Comparison of ENCODE assay signal across 21 mouse cellular contexts in genomic region chr10:40910811-40911210, GRCm38 (mm10). TPM values are rescaled to one million over a fixed set of nuclear protein-coding genes. Genes with fewer than 3 reads are reported as not detected.
DNase-seq lines count a peak whose midpoint lies in the region; ATAC-seq and TF ChIP-seq lines count a peak whose summit lies in the region.
"Had no signal": no experiment of that assay in that cellular context is flagged by ENCODE, and none has a peak within 500 bp of the region (broad histone marks: within the 10 kb centered on the region; RNA-seq: fewer than 3 reads in every experiment).

No protein-coding gene starts in this region.

- 42% methylated on average over 2 of the region's 2 CpGs for WGBS in heart, embryonic 10.5 days
- 38% methylated on average over 2 of the region's 2 CpGs for WGBS in heart, embryonic 16.5 days

- no peak for ATAC-seq in heart, embryonic 16.5 days (replicated peaks; ENCODE audit: extremely low read depth, insufficient read depth, low FRiP score)
- ATAC-seq: CD4-positive, CD25-positive, alpha-beta regulatory T cell, adult 4 months; forebrain, embryonic 16.5 days had no signal

- peak overlapping the region; percentile 24 for H3K4me3 ChIP-seq in heart, embryonic 10.5 days
- no peak overlapping the region for H3K4me3 ChIP-seq in heart, embryonic 16.5 days (ENCODE audit: low read length)
- H3K4me3 ChIP-seq in E14TG2a.4 (replicated peaks; ENCODE audit: low read length) = peak overlapping the region; percentile 51
- H3K4me3 ChIP-seq: embryonic facial prominence, embryonic 15.5 days; hindbrain, embryonic 15.5 days had no signal

- no peak overlapping the region for H3K27ac ChIP-seq in heart, embryonic 10.5 days
- H3K27ac ChIP-seq in heart, embryonic 16.5 days (ENCODE audit: low read length) = no peak overlapping the region
- H3K27ac ChIP-seq: embryonic facial prominence, embryonic 15.5 days; hindbrain, embryonic 15.5 days had no signal

- peak overlapping the region; percentile 40; the same call in 1 of the 2 replicates for H3K4me2 ChIP-seq in heart, embryonic 16.5 days (ENCODE audit: low read depth, low read length)
- H3K4me2 ChIP-seq: embryonic facial prominence, embryonic 15.5 days; hindbrain, embryonic 15.5 days had no signal

- 0 out of 2 replicates have a peak, but pooled peaks cover 4% of the 10 kb centered on the region for H3K36me3 ChIP-seq in heart, embryonic 10.5 days
- no peaks in the 10 kb centered on the region for H3K36me3 ChIP-seq in heart, embryonic 16.5 days (ENCODE audit: control insufficient read depth, insufficient read depth)
- H3K36me3 ChIP-seq in E14TG2a.4 (ENCODE audit: insufficient read depth, low read length) = no peaks in the 10 kb centered on the region
- H3K36me3 ChIP-seq: embryonic facial prominence, embryonic 15.5 days; hindbrain, embryonic 15.5 days had no signal

- TF ChIP-seq CTCF in E14TG2a.4 (conservative IDR thresholded peaks at IDR 0.05; ENCODE audit: low read length) = no peak

- no peaks in the 10 kb centered on the region for H3K9me3 ChIP-seq in heart, embryonic 10.5 days
- no peaks in the 10 kb centered on the region for H3K9me3 ChIP-seq in heart, embryonic 16.5 days (replicated peaks; ENCODE audit: control insufficient read depth, low read length)
- no peaks in the 10 kb centered on the region for H3K9me3 ChIP-seq in E14TG2a.4 (ENCODE audit: low read length)
- H3K9me3 ChIP-seq: embryonic facial prominence, embryonic 15.5 days; hindbrain, embryonic 15.5 days had no signal

- peaks cover 20% of the 10 kb centered on the region for H3K4me1 ChIP-seq in heart, embryonic 10.5 days
- H3K4me1 ChIP-seq in heart, embryonic 16.5 days (ENCODE audit: control insufficient read depth, insufficient read depth, low read length) = peaks cover 9% of the 10 kb centered on the region; the same call in 1 of the 2 replicates
- peaks cover 31% of the 10 kb centered on the region for H3K4me1 ChIP-seq in E14TG2a.4 (replicated peaks; ENCODE audit: low read depth, low read length)
- H3K4me1 ChIP-seq: embryonic facial prominence, embryonic 15.5 days had no signal

- no peaks in the 10 kb centered on the region for H3K27me3 ChIP-seq in heart, embryonic 10.5 days (ENCODE audit: insufficient read depth, poor library complexity, severe bottlenecking)
- H3K27me3 ChIP-seq in heart, embryonic 16.5 days (ENCODE audit: control insufficient read depth, insufficient read depth, low read length) = no peaks in the 10 kb centered on the region
- H3K27me3 ChIP-seq in E14TG2a.4 (ENCODE audit: insufficient read depth, low read length) = no peaks in the 10 kb centered on the region
- H3K27me3 ChIP-seq: embryonic facial prominence, embryonic 15.5 days; hindbrain, embryonic 15.5 days had no signal

- no peak for DNase-seq in heart, embryonic 10.5 days (ENCODE audit: low spot score)
- DNase-seq in heart, adult 8-10 months (ENCODE audit: low spot score) = no peak
- DNase-seq in heart, adult 9 months (ENCODE audit: low spot score in 2 of 2) = no peak
- peak; percentile 69 for DNase-seq in R1 (ENCODE audit: low read depth, low spot score)
- no peak for DNase-seq in spleen, adult 12 weeks (ENCODE audit: low spot score)
- DNase-seq: adrenal gland, postnatal 25 days; cerebellum, adult 8-10 months; gastrocnemius, postnatal 36 days; kidney, adult 8-10 months; lung, postnatal 4 days; midbrain, embryonic 14.5 days; right cerebral cortex, postnatal 14 days; spleen, adult 18-20 months had no signal

- no peak overlapping the region for H3K9ac ChIP-seq in heart, embryonic 16.5 days (ENCODE audit: low read length)
- H3K9ac ChIP-seq: embryonic facial prominence, embryonic 15.5 days; hindbrain, embryonic 15.5 days had no signal

RNA-seq across cellular contexts. Expression of gene Wasf1, which starts 27.5 kb away (rescaled TPM):
- 22.7 and 31.9 TPM in 2 replicates for polyA plus RNA-seq in heart, embryonic 10.5 days (2016; fragmentation: Nextera tagmentation; extraction: Ambion mirVana)
- under 1 TPM; 0.14 to 0.79 (median 0.43) TPM for total RNA-seq in heart, adult 8-10 months (2022)
- 8.3 and 11.4 TPM in 2 replicates for polyA plus RNA-seq in heart, embryonic 16.5 days (2015; fragmentation: Nextera tagmentation; extraction: Ambion mirVana)
- total RNA-seq: hematopoietic stem cell, adult 5-6 weeks; megakaryocyte-erythroid progenitor cell, adult 5-6 weeks had no signal

RNA-seq across cellular contexts. Expression of gene Cdc40, which starts 27.7 kb away (rescaled TPM):
- polyA plus RNA-seq in heart, embryonic 10.5 days (2016; fragmentation: Nextera tagmentation; extraction: Ambion mirVana) = 27.3 and 31.7 TPM in 2 replicates
- 10 to 100 TPM; 15.8 to 20.9 (median 20.0) TPM for total RNA-seq in heart, adult 8-10 months (2022)
- polyA plus RNA-seq in heart, embryonic 16.5 days (2015; fragmentation: Nextera tagmentation; extraction: Ambion mirVana) = 25.8 and 26.7 TPM in 2 replicates
